Mouse (Mus musculus): ENCODE data around the gene Herc2. TPM values are rescaled to one million over a fixed set of nuclear protein-coding genes. Genes with fewer than 3 reads are reported as not detected.

Herc2 gene
- polyA plus RNA-seq, 1 experiment from 2014 or later, result 21.0 TPM

DNA sequence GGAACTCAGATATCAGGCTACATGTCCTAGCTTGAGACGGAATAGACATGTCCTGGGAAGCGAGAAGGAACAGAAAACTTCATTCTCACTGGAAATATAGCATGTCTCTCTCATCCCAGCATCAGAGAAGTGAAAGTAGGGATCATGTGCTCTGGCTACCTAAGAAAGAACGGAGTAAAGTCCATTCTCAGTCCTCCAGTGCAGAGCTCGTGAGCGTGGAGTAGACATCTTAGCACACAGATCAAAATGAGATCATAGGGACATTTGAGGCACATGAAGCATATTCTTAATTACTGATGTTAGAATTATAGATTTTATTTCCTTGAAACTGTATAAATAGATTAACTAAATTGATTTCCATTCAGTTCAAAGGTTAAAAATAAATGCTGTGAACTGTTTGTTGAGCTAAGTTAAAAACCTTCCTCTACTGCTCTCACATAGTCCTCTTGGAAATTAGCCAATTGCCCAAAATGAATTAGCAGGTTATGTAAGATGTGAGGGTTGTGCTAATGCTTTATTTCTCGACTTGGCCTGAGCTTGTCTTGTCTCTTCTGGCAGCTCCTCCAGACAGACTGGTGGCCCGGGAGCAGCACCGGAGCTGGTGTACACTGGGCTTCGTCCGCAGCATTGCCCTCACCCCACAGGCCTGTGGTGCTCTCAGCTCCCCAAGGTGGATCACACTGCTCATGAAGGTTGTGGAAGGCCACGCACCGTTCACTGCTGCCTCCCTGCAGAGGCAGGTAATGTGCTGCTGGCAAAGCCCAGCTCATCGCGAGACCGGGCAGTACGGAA, 102.1 kb downstream of the Herc2 start:
- Histone ChIP-seq H3K4me1 (no peaks in the 10 kb centered on the region), H3K9me3 (no peaks in the 10 kb centered on the region), H3K27me3 (replicated peaks; ENCODE audit: low read depth, poor library complexity, severe bottlenecking) (no peaks in the 10 kb centered on the region), H3K4me3 (no peak overlapping the region), H3K27ac (replicated peaks) (no peak overlapping the region), H3K36me3 (replicated peaks) (peaks cover 82% of the 10 kb centered on the region)
- WGBS, result 95% methylated on average over 16 of the region's 16 CpGs
- DNase-seq (ENCODE audit: low spot score), result no peak

DNA sequence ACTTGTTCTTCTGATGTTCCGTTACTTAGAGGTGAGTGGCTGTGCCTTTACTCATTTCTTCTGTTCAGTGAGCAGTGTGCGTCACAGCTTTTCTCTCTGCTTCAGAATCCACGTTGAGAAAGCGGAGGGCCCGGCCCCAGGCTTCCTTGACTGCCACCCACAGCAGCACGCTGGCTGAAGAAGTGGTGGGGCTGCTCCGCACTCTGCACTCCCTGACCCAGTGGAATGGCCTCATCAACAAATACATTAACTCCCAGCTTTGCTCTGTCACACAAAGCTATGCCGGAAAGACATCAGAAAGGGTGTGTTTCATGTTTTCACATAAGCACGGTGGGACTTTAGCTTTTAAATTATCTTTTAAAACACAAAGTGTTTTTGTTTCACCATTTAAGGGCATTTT, 103.2 kb downstream of the Herc2 start:
- peaks cover 83% of the 10 kb centered on the region for H3K36me3 ChIP-seq (replicated peaks)
- H3K27ac ChIP-seq (replicated peaks), result no peak overlapping the region
- H3K4me1 ChIP-seq, result no peaks in the 10 kb centered on the region
- no peak overlapping the region for H3K4me3 ChIP-seq
- WGBS, result 92% methylated on average over 9 of the region's 9 CpGs
- H3K9me3 ChIP-seq, result no peaks in the 10 kb centered on the region
- DNase-seq (ENCODE audit: low spot score), result no peak
- H3K27me3 ChIP-seq (replicated peaks; ENCODE audit: low read depth, poor library complexity, severe bottlenecking), result no peaks in the 10 kb centered on the region

DNA sequence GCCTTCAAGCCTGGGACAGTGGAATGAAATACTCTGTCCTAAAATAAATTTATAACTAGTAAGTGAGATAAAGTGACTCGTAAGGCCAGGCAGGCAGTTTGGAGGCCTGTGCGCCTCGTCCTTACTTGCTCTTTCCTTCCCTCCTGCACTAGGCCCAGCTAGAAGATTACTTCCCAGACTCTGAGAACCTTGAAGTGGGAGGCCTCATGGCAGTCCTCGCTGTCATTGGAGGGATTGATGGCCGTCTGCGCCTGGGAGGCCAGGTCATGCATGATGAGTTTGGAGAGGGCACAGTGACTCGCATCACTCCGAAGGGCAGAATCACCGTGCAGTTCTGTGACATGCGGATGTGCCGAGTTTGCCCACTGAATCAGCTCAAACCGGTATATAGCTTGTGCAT, 103.6 kb downstream of the Herc2 start:
- Histone ChIP-seq H3K27me3 (replicated peaks; ENCODE audit: low read depth, poor library complexity, severe bottlenecking) (no peaks in the 10 kb centered on the region), H3K9me3 (no peaks in the 10 kb centered on the region), H3K27ac (replicated peaks) (no peak overlapping the region), H3K4me1 (no peaks in the 10 kb centered on the region), H3K4me3 (no peak overlapping the region), H3K36me3 (replicated peaks) (peaks cover 85% of the 10 kb centered on the region)
- WGBS, result 92% methylated on average over 12 of the region's 12 CpGs
- no peak for DNase-seq (ENCODE audit: low spot score)

DNA sequence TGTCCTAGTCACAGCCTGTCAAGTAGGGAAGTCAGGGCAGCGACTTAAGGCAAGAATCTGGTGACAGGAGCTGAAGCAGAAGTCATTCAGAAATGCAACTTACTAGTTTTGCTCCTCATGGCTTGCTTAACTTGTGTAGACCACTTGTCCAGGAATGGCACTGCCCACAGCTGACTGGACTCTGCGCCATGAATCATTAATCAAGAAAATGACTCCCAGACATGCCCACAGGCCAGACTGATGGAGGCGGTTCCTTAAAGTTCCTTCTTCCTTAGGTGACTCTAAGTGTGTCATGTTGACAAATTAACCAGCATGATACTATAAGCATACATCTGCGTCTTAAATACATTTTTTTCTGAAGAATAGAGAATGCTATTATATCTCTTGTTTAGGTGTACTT, 113.3 kb downstream of the Herc2 start:
- Histone ChIP-seq H3K4me3 (no peak overlapping the region), H3K9me3 (no peaks in the 10 kb centered on the region), H3K36me3 (replicated peaks) (peaks cover 50% of the 10 kb centered on the region), H3K27me3 (replicated peaks; ENCODE audit: low read depth, poor library complexity, severe bottlenecking) (no peaks in the 10 kb centered on the region), H3K4me1 (no peaks in the 10 kb centered on the region), H3K27ac (replicated peaks) (no peak overlapping the region)
- WGBS, result 92% methylated on average over 4 of the region's 4 CpGs
- no peak for DNase-seq (ENCODE audit: low spot score)

DNA sequence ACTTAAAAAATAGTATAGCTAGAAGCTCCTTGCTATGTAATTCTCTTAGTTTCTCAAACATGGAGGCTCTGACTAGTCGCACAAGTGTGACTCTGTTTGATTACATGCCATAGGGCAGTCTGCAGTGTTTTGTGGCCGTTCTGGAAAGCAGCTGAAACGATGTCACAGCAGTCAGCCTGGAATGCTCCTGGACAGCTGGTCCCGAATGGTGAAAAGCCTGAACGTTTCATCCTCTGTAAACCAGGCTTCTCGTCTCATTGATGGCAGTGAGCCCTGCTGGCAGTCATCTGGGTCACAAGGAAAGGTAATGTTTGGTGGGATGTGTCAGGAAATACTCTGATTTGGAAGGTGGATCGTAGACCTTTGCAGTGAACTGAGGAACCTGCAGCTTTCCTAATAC, 118.7 kb downstream of the Herc2 start:
- Histone ChIP-seq H3K36me3 (replicated peaks) (peaks cover 48% of the 10 kb centered on the region), H3K9me3 (no peaks in the 10 kb centered on the region), H3K27ac (replicated peaks) (no peak overlapping the region), H3K4me3 (no peak overlapping the region), H3K4me1 (no peaks in the 10 kb centered on the region), H3K27me3 (replicated peaks; ENCODE audit: low read depth, poor library complexity, severe bottlenecking) (no peaks in the 10 kb centered on the region)
- 78% methylated on average over 7 of the region's 7 CpGs for WGBS
- no peak for DNase-seq (ENCODE audit: low spot score)

DNA sequence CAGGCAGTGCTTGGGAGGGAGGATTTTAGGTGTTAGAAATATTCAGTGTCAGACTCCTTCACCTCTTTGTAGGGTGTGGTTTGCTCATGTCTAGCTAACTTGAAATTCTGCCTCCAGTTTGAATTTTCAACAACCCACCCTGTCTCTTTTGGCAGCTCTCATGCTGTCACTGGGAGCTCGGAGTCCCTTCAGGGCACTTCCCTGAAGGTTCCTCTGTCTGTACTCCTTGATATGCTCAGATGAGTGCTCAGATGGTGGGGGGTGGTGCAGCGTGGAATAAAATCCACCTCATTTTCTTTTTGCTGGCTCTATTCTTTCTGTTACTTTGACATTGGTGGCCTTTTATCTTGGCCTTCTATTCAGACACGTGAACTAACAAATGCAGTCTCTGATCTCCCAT, 127.4 kb downstream of the Herc2 start:
- Histone ChIP-seq H3K36me3 (replicated peaks) (peaks cover 51% of the 10 kb centered on the region), H3K27me3 (replicated peaks; ENCODE audit: low read depth, poor library complexity, severe bottlenecking) (no peaks in the 10 kb centered on the region), H3K9me3 (no peaks in the 10 kb centered on the region), H3K4me1 (no peaks in the 10 kb centered on the region), H3K4me3 (no peak overlapping the region), H3K27ac (replicated peaks) (no peak overlapping the region)
- no peak for DNase-seq (ENCODE audit: low spot score)
- WGBS, result 89% methylated on average over 3 of the region's 3 CpGs

DNA sequence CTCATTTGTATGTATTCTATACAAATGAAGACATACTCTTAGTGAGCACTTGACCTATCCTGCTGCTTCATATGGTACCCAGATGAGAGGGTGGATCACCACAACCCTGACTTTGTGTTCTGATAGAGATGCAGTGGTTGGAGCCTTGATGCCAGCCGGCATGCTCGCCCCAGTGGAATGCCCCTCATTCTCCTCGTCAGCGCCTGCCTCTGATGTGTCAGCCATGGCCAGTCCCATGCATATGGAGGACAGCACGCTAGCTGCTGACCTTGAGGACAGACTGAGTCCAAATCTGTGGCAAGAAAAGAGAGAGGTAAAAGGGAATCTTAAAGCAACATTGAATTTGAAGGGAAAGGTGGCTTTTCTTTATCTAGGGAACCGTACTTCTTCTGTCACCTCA, 141.0 kb downstream of the Herc2 start:
- DNase-seq (ENCODE audit: low spot score), result no peak
- Histone ChIP-seq H3K4me1 (no peaks in the 10 kb centered on the region), H3K27ac (replicated peaks) (no peak overlapping the region), H3K36me3 (replicated peaks) (peaks cover 69% of the 10 kb centered on the region), H3K9me3 (no peaks in the 10 kb centered on the region), H3K27me3 (replicated peaks; ENCODE audit: low read depth, poor library complexity, severe bottlenecking) (no peaks in the 10 kb centered on the region), H3K4me3 (no peak overlapping the region)
- 94% methylated on average over 6 of the region's 6 CpGs for WGBS

DNA sequence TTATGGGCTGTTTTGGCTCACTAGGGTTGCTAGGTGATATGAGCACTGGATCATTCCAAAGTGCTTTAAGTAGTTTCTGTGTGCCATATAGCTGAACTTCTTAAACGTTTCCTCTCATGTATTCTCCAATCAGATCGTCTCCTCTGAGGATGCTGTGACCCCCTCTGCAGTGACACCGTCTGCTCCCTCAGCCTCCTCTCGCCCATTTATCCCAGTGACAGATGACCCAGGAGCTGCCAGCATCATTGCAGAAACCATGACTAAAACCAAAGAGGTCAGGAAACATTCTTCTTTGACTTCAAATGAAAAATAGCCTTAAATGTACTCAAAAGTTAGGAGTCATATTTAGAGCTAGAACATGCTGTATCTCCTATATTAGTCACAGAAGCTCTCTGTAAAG, 141.7 kb downstream of the Herc2 start:
- WGBS, result 85% methylated on average over 4 of the region's 4 CpGs
- no peak for DNase-seq (ENCODE audit: low spot score)
- Histone ChIP-seq H3K4me3 (no peak overlapping the region), H3K27me3 (replicated peaks; ENCODE audit: low read depth, poor library complexity, severe bottlenecking) (no peaks in the 10 kb centered on the region), H3K36me3 (replicated peaks) (peaks cover 75% of the 10 kb centered on the region), H3K9me3 (no peaks in the 10 kb centered on the region), H3K4me1 (no peaks in the 10 kb centered on the region), H3K27ac (replicated peaks) (no peak overlapping the region)

DNA sequence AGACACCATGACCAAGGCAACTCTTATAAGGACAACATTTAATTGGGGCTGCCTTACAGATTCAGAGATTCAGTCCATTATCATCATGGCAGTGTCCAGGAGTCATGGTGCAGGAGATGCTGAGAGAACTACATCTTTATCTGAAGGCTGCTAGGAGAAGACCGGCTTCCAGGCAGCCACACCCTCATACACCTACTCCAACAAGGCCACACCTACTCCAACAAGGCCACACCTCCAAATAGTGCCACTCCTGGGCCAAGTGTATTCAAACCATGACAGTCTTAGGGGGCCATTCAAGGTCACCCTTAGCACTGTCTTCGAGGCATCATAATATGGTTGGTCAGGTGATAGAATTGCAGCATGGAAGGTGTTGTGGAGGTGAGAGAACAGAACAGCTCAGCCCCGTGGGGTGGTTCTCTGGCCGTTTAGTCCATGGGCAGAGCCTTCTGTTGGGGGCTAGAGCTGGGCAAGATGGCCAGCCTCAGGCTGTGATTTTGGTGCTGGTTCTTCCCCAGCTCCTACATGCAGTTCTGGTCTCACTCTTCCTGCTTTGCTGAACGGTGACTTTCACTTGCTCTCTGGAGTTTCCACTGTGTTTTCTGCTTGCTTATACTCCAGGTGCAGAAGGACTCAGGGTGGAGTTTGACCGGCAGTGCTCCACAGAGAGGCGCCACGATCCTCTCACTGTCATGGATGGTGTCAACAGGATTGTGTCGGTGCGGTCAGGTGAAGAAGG, 151.7 kb downstream of the Herc2 start:
- DNase-seq (ENCODE audit: low spot score), result no peak
- H3K9me3 ChIP-seq, result no peaks in the 10 kb centered on the region
- no peaks in the 10 kb centered on the region for H3K4me1 ChIP-seq
- WGBS, result 92% methylated on average over 10 of the region's 10 CpGs
- peaks cover 84% of the 10 kb centered on the region for H3K36me3 ChIP-seq (replicated peaks)
- H3K27ac ChIP-seq (replicated peaks), result no peak overlapping the region
- no peaks in the 10 kb centered on the region for H3K27me3 ChIP-seq (replicated peaks; ENCODE audit: low read depth, poor library complexity, severe bottlenecking)
- no peak overlapping the region for H3K4me3 ChIP-seq

DNA sequence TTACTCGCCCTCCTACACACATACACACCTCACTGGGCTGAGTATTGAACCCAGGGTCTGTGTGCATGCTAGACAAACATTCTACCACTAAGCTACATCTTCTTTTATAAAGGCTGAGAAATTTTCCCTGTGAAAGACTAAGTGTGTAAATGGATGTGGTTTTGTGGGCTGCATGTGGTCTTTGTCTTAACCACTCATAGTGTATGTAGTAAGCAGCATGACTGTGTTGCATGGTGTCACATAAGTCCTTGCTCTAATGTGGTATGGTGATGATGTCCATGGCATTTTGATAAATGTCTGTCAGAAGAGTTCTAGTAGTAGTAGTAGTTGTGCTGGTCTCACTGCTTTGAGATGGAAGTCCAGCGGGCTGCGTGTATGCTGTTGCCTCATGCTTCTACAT, 152.8 kb downstream of the Herc2 start:
- peaks cover 85% of the 10 kb centered on the region for H3K36me3 ChIP-seq (replicated peaks)
- 93% methylated on average over 3 of the region's 3 CpGs for WGBS
- H3K27me3 ChIP-seq (replicated peaks; ENCODE audit: low read depth, poor library complexity, severe bottlenecking), result no peaks in the 10 kb centered on the region
- no peak for DNase-seq (ENCODE audit: low spot score)
- H3K4me3 ChIP-seq, result no peak overlapping the region
- no peaks in the 10 kb centered on the region for H3K4me1 ChIP-seq
- H3K27ac ChIP-seq (replicated peaks), result no peak overlapping the region
- H3K9me3 ChIP-seq, result no peaks in the 10 kb centered on the region

DNA sequence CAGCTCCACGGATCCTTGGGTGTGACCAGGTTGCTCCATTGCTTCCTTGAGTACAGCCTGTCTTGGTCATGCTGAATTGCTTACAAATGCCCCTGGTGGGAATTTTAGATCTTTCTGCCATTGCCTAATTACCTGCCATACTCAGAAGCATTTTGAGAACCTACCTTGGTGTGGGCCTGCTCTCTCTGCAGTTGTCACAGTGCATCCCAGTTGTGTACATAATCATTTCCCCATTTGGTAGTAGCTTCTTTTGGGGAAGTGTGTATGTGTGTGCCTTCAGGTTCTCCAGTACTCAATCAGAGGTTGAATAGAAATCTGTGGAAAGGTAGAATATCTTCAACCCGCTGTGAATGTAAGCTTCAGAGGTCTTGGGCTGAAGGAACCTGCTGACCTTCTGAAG, 153.3 kb downstream of the Herc2 start:
- Histone ChIP-seq H3K4me3 (no peak overlapping the region), H3K27me3 (replicated peaks; ENCODE audit: low read depth, poor library complexity, severe bottlenecking) (no peaks in the 10 kb centered on the region), H3K27ac (replicated peaks) (no peak overlapping the region), H3K9me3 (no peaks in the 10 kb centered on the region), H3K36me3 (replicated peaks) (peaks cover 83% of the 10 kb centered on the region), H3K4me1 (no peaks in the 10 kb centered on the region)
- no peak for DNase-seq (ENCODE audit: low spot score)
- WGBS, result 87% methylated on average over 2 of the region's 2 CpGs

DNA sequence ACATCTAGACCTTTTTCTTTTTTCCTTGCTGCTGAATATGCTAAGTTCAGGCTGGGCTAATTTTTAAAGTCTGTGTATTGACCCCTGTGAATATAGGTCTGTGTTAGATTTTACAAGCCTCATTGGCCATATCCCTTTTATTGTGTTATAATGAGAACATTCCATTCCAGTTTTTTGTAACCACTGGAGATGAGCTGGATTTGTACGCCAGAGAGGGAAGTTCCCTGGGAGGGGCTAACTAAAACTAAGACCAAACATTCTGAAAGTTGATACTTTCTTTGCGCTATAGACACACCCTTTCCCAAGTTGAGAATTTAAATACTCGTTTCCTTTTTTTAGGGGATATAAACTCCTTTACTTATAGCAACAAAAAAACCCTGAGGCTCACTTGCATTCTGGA, 154.9 kb downstream of the Herc2 start:
- Histone ChIP-seq H3K4me3 (no peak overlapping the region), H3K27me3 (replicated peaks; ENCODE audit: low read depth, poor library complexity, severe bottlenecking) (no peaks in the 10 kb centered on the region), H3K9me3 (no peaks in the 10 kb centered on the region), H3K27ac (replicated peaks) (no peak overlapping the region), H3K4me1 (no peaks in the 10 kb centered on the region), H3K36me3 (replicated peaks) (peaks cover 85% of the 10 kb centered on the region)
- 67% methylated on average over 3 of the region's 3 CpGs for WGBS
- no peak for DNase-seq (ENCODE audit: low spot score)

DNA sequence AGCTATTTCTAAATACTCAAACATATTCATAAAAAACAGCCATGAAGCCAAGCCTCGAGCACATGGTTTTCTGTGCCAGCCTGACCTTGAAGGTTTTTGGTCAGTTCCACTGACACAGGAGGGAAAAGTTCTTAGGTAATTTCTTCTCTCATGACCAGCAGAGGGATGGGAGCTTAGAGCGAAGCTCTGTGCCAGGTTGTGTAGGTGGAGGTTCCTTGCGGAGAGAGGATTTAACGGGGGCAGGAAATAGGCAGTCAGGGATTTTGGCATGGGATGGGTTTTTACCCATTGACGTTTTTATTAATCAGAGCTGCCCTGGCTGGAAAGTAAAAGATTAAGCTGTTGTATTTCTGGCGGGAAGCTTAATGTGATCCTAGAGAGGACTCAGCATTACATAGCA, 170.8 kb downstream of the Herc2 start:
- no peak for DNase-seq (ENCODE audit: low spot score)
- Histone ChIP-seq H3K27ac (replicated peaks) (no peak overlapping the region), H3K4me1 (no peaks in the 10 kb centered on the region), H3K9me3 (no peaks in the 10 kb centered on the region), H3K4me3 (no peak overlapping the region), H3K36me3 (replicated peaks) (peaks cover 81% of the 10 kb centered on the region), H3K27me3 (replicated peaks; ENCODE audit: low read depth, poor library complexity, severe bottlenecking) (no peaks in the 10 kb centered on the region)
- 93% methylated on average over 6 of the region's 6 CpGs for WGBS

Measured in embryonic facial prominence, embryonic 10.5 days (tissue).